Mouse (Mus musculus): ENCODE data around the gene Dicer1. TPM values are rescaled to one million over a fixed set of nuclear protein-coding genes. Genes with fewer than 3 reads are reported as not detected.

Gene Dicer1
- total RNA-seq (2012; rRNA removed): 14.6 and 16.7 TPM in 2 replicates
- polyA plus RNA-seq (2012; ENCODE audit: insufficient read depth in 1 of 2, insufficient read length in 2 of 2, low read depth in 1 of 2, low replicate concordance in 2 of 2, missing spikeins in 1 of 2): 10 to 100 TPM in 1 of 2 experiments, not detected in 1; 25.9 TPM

- no peaks in the 10 kb centered on the region for H3K27me3 ChIP-seq (ENCODE audit: control insufficient read depth in 1 of 2, insufficient read depth in 2 of 2, low read length in 2 of 2)
- H3K9me3 ChIP-seq (replicated peaks; ENCODE audit: insufficient read depth, low read length): no peaks in the 10 kb centered on the region
- H3K9ac ChIP-seq (ENCODE audit: control insufficient read depth, low read depth, low read length, poor library complexity, severe bottlenecking): peak within 1 kb of the TSS; percentile 98
- H3K27ac ChIP-seq (ENCODE audit: control insufficient read depth, low read depth, low read length): peak within 1 kb of the TSS; percentile 83
- peak within 1 kb of the TSS; percentile 94 to 97 for H3K4me3 ChIP-seq (ENCODE audit: control insufficient read depth in 1 of 2, insufficient read depth in 1 of 2, low read depth in 2 of 2, low read length in 2 of 2)
- TF ChIP-seq MAZ (IDR thresholded peaks at IDR 0.05; ENCODE audit: low read depth, low read length) (peak; percentile 84; the same call in 1 of the 2 replicates), MYB (IDR thresholded peaks at IDR 0.05; ENCODE audit: low read depth, low read length) (no peak), SIN3A (IDR thresholded peaks at IDR 0.05; ENCODE audit: low read length) (peak; percentile 36), NRF1 (IDR thresholded peaks at IDR 0.05; ENCODE audit: insufficient read depth, low read depth, low read length, poor library complexity, severe bottlenecking) (peak; percentile 37; the same call in 1 of the 2 replicates), POLR2AphosphoS2 (IDR thresholded peaks at IDR 0.05; ENCODE audit: low read length) (0 out of 2 replicates have a peak, but pooled peaks have one; percentile 36), NELFE (IDR thresholded peaks at IDR 0.05; ENCODE audit: low read depth, low read length) (peak; percentile 87), MAX (IDR thresholded peaks at IDR 0.05; ENCODE audit: low read length) (no peak; the same call in 1 of the 2 replicates), GABPA (IDR thresholded peaks at IDR 0.05; ENCODE audit: low read depth, low read length) (peak; percentile 84; the same call in 1 of the 2 replicates), ZMIZ1 (IDR thresholded peaks at IDR 0.05; ENCODE audit: low read depth, low read length) (peak; percentile 54; the same call in 1 of the 2 replicates), TAL1 (IDR thresholded peaks at IDR 0.05; ENCODE audit: low read length) (no peak), CHD2 (IDR thresholded peaks at IDR 0.05; ENCODE audit: low read length) (0 out of 2 replicates have a peak, but pooled peaks have one; percentile 8), TBP (IDR thresholded peaks at IDR 0.05; ENCODE audit: low read depth, low read length) (peak; percentile 26; the same call in 1 of the 2 replicates), ELF1 (IDR thresholded peaks at IDR 0.05; ENCODE audit: low read depth, low read length) (0 out of 2 replicates have a peak, but pooled peaks have one; percentile 17), ETS1 (IDR thresholded peaks at IDR 0.05; ENCODE audit: low read depth, low read length) (0 out of 2 replicates have a peak, but pooled peaks have one; percentile 11), HCFC1 (IDR thresholded peaks at IDR 0.05; ENCODE audit: low read depth, low read length) (peak; percentile 78), TCF12 (IDR thresholded peaks at IDR 0.05; ENCODE audit: low read depth, low read length) (0 out of 2 replicates have a peak, but pooled peaks have one; percentile 32), POLR2A (IDR thresholded peaks at IDR 0.05; ENCODE audit: control insufficient read depth in 1 of 2, insufficient read depth in 1 of 2, low read depth in 1 of 2, low read length in 2 of 2, poor library complexity in 1 of 2) (peak; percentile 63 to 75; a peak in 3 of 4 replicates), RCOR1 (IDR thresholded peaks at IDR 0.05; ENCODE audit: low read depth, low read length) (no peak)
- peak; percentile 94 for DNase-seq (ENCODE audit: low read depth, low spot score)
- peaks cover 47% of the 10 kb centered on the region for H3K79me2 ChIP-seq (ENCODE audit: control insufficient read depth, insufficient read depth, low read length, poor library complexity)
- H3K36me3 ChIP-seq (ENCODE audit: control insufficient read depth in 1 of 2, insufficient read depth in 2 of 2, low read length in 2 of 2): peaks cover 0 to 11% of the 10 kb centered on the region in 2 experiments; a peak in 2 of 4 replicates
- H3K4me1 ChIP-seq (ENCODE audit: control insufficient read depth in 1 of 2, insufficient read depth in 2 of 2, low read length in 2 of 2): peaks cover 5 to 12% of the 10 kb centered on the region in 2 experiments
These were observed at the start of gene Dicer1 for GRCm38 (mm10) chr12:104751814-104752765. Gene Dicer1 (minus strand): TSS chr12:104751952.

Measured in MEL (cell line).